Mouse (Mus musculus) liver, embryonic 14.5 days (tissue): ENCODE measurements at regions not wholly inside any gene's neighbourhood (a gene's known extent, or its start where the extent isn't known, plus 50 kb on each side); places are given as distances from the start of the nearest gene placed in this dataset.

ENCODE experiments used
- ATAC-seq: fragments of 200-750 bp; cut with Nextera tagmentation; 2 replicates; pipeline ENCODE4 v1.8.0; 2017; ENCODE audit warnings: moderate number of reproducible peaks, mild to moderate bottlenecking, moderate library complexity; ENCODE audit not compliant: insufficient read depth
- DNase-seq, 3 experiments: peaks; one replicate each; pipeline ENCODE4 v3.0.0-alpha.2; 2012 to 2013; ENCODE audit warnings: low read depth in 3 of 3, low spot score in 3 of 3
- H3K27ac ChIP-seq: fragments of 300-500 bp; sonication (generic); 2 replicates; pipeline ENCODE4 v1.5.1; 2014; ENCODE audit warnings: moderate library complexity, mild to moderate bottlenecking, control low read depth, inconsistent platforms
- H3K27me3 ChIP-seq: fragments of 300-500 bp; sonication (generic); 2 replicates; pipeline ENCODE4 v1.6.1; 2014; ENCODE audit warnings: mild to moderate bottlenecking, low read length, moderate library complexity; ENCODE audit not compliant: control insufficient read depth, insufficient read depth
- H3K36me3 ChIP-seq: fragments of 300-500 bp; sonication (generic); replicated peaks from 2 replicates; pipeline ENCODE4 v1.6.1; 2014; ENCODE audit warnings: low read depth; ENCODE audit not compliant: control insufficient read depth, insufficient read depth
- H3K4me1 ChIP-seq, 2 experiments: fragments of 200-500 bp in 1 of 2; fragments of 300-500 bp in 1 of 2; sonication (generic) in 1 of 2; replicated peaks; 2 replicates each; pipeline ENCODE4 v1.6.1; 2012 to 2014; ENCODE audit warnings: antibody characterized with exemption in 1 of 2, inconsistent platforms in 1 of 2, low read length in 1 of 2; ENCODE audit not compliant: control insufficient read depth in 2 of 2, insufficient read depth in 2 of 2
- H3K4me2 ChIP-seq: fragments of 300-500 bp; sonication (generic); 2 replicates; pipeline ENCODE4 v1.6.1; 2014; ENCODE audit warnings: low read depth, mild to moderate bottlenecking, control low read depth, moderate library complexity
- H3K4me3 ChIP-seq, 2 experiments: fragments of 200-500 bp in 1 of 2; fragments of 300-500 bp in 1 of 2; sonication (generic) in 1 of 2; 2 replicates each; pipeline ENCODE4 v1.5.1; 2012 to 2014; ENCODE audit warnings: low read depth in 2 of 2, low read length in 2 of 2, mild to moderate bottlenecking in 2 of 2, control low read depth in 1 of 2, inconsistent platforms in 1 of 2, moderate library complexity in 1 of 2; ENCODE audit not compliant: insufficient read depth in 1 of 2
- H3K9ac ChIP-seq: fragments of 300-500 bp; sonication (generic); replicated peaks from 2 replicates; pipeline ENCODE4 v1.6.1; 2014; ENCODE audit warnings: mild to moderate bottlenecking, control low read depth, moderate library complexity
- H3K9me3 ChIP-seq: fragments of 300-500 bp; sonication (generic); 2 replicates; pipeline ENCODE4 v1.6.1; 2016; ENCODE audit warnings: low read length, mixed read lengths; ENCODE audit not compliant: control insufficient read depth
- CTCF ChIP-seq: IDR thresholded peaks from 2 replicates; pipeline ENCODE4 v1.5.1; 2016; ENCODE audit warnings: antibody characterized with exemption, low read depth, control low read depth
- EP300 ChIP-seq: IDR thresholded peaks from 2 replicates; pipeline ENCODE4 v1.6.1; 2016; ENCODE audit warnings: antibody characterized with exemption, low read depth
- WGBS: fragments of 180-500 bp; shearing (Covaris S2); extraction: QIAGEN DNeasy Blood & Tissue Kit; methylation state at CpG from one replicate; pipeline ENCODE4 v1.1.7; 2014; ENCODE audit not compliant: insufficient replicate concordance; 5-methylcytosine and 5-hydroxymethylcytosine counted together

GRCm38 (mm10) chr7:73607450-73608005 lies 65.9 kb upstream of the Chd2 start:
- ATAC-seq (no peak), DNase-seq (no peak)
- Histone ChIP-seq H3K9me3 (no peaks in the 10 kb centered on the region), H3K4me3 (peak overlapping the region; percentile 55 to 59), H3K36me3 (no peaks in the 10 kb centered on the region), H3K4me1 (peaks cover 15 to 20% of the 10 kb centered on the region in 2 experiments), H3K27me3 (no peaks in the 10 kb centered on the region), H3K4me2 (peak overlapping the region; percentile 96), H3K27ac (peak overlapping the region; percentile 87), H3K9ac (peak overlapping the region; percentile 73)
- 6% methylated on average over 11 of the region's 11 CpGs for WGBS
- TF ChIP-seq CTCF = no peak
- TF ChIP-seq EP300 = peak; percentile 19; the same call in 1 of the 2 replicates

GRCm38 (mm10) chr7:73606677-73607449 lies 65.2 kb upstream of the Chd2 start:
- H3K27ac ChIP-seq = peak overlapping the region; percentile 87
- peak overlapping the region; percentile 73 for H3K9ac ChIP-seq
- peaks cover 16 to 20% of the 10 kb centered on the region in 2 experiments for H3K4me1 ChIP-seq
- no peaks in the 10 kb centered on the region for H3K27me3 ChIP-seq
- H3K9me3 ChIP-seq = no peaks in the 10 kb centered on the region
- peak; percentile 94 for ATAC-seq
- H3K4me2 ChIP-seq = peak overlapping the region; percentile 96
- peak; percentile 81 to 86 (median 84) for DNase-seq
- no peaks in the 10 kb centered on the region for H3K36me3 ChIP-seq
- WGBS = 4% methylated on average over 30 of the region's 30 CpGs
- H3K4me3 ChIP-seq = peak overlapping the region; percentile 55 to 59
- TF ChIP-seq CTCF (no peak), EP300 (no peak)

- Histone ChIP-seq H3K27me3 (no peaks in the 10 kb centered on the region), H3K36me3 (no peaks in the 10 kb centered on the region), H3K4me1 (peaks cover 38 to 42% of the 10 kb centered on the region in 2 experiments), H3K4me3 (no peak overlapping the region), H3K9me3 (no peaks in the 10 kb centered on the region), H3K4me2 (no peak overlapping the region), H3K9ac (no peak overlapping the region), H3K27ac (no peak overlapping the region)
- ATAC-seq (no peak), DNase-seq (no peak)
- no peak for TF ChIP-seq CTCF
- WGBS = 63% methylated on average over 2 of the region's 2 CpGs
Measured at GRCm38 (mm10) chr7:73604597-73604996, 63.0 kb upstream of the Chd2 start.

GRCm38 (mm10) chr7:73602815-73603551 lies 61.4 kb upstream of the Chd2 start:
- Histone ChIP-seq H3K27me3 (no peaks in the 10 kb centered on the region), H3K9ac (no peak overlapping the region), H3K4me1 (peaks cover 38 to 44% of the 10 kb centered on the region in 2 experiments), H3K4me2 (no peak overlapping the region), H3K36me3 (no peaks in the 10 kb centered on the region), H3K4me3 (no peak overlapping the region), H3K9me3 (no peaks in the 10 kb centered on the region), H3K27ac (no peak overlapping the region)
- WGBS = 59% methylated on average over 4 of the region's 4 CpGs
- ATAC-seq (no peak), DNase-seq (no peak)
- no peak for TF ChIP-seq CTCF
- TF ChIP-seq EP300 = no peak

DNA sequence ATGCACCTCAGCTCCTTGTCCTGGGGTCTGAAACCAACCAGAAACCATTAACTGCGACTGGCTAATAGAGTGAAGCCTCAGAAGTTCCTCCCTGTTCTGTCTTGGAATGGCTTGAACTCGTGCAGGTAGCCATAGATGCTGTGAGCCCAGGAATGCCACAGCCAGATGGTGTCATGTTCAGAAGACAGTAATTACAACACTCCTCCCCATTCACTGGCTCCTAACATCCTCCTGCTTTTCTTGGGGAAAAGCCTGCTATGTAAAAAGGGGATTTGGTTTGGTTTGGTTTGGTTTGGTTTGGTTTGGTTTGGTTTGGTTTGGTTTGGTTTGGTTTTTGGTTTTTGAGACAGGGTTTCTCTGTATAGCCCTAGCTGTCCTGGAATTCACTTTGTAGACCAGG lies 59.7 kb upstream of the Chd2 start:
- no peak overlapping the region for H3K9ac ChIP-seq
- H3K4me3 ChIP-seq = no peak overlapping the region
- WGBS = 59% methylated on average over 2 of the region's 2 CpGs
- H3K9me3 ChIP-seq = no peaks in the 10 kb centered on the region
- H3K4me2 ChIP-seq = no peak overlapping the region
- no peak for TF ChIP-seq CTCF
- TF ChIP-seq EP300 = no peak
- peaks cover 36 to 44% of the 10 kb centered on the region in 2 experiments for H3K4me1 ChIP-seq
- DNase-seq (no peak), ATAC-seq (no peak)
- H3K27ac ChIP-seq = peak overlapping the region; percentile 22; the same call in 1 of the 2 replicates
- no peaks in the 10 kb centered on the region for H3K36me3 ChIP-seq
- no peaks in the 10 kb centered on the region for H3K27me3 ChIP-seq
